Mouse (Mus musculus) fat pad, adult 2 months (tissue): Measurements from ENCODE around the gene Tgm5.
"Not testable (repeated sequence)": the region's sequence is repeated elsewhere in the genome, so short reads cannot be mapped to it uniquely, and the experiment has no call there.

Experiments
- DNase-seq: peaks from one replicate; pipeline ENCODE4 v3.0.0-alpha.2; 2011; ENCODE audit warnings: low read depth, low spot score; ENCODE audit errors: extremely low read depth

The Tgm5 gene

DNA sequence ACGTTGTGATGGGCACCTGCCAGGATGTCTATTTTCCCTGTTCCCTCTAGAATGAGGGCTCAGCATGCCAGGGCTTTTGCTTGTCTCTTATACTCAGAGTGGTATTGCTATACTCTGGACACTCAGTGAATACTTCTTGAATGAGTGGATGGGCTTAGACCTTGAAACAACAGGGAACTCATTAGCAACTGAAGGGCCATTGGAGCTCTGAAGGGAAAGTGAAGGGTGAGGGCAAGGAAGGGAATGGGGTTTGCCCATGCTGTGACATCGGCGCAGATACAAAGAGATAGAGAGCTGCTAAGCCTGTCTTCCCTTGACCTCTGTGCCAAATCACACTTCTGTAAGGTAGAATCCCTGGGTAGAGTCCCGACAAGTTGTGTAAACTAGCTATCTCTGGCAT lies 40.0 kb downstream of the Tgm5 start:
- no peak for DNase-seq

DNA sequence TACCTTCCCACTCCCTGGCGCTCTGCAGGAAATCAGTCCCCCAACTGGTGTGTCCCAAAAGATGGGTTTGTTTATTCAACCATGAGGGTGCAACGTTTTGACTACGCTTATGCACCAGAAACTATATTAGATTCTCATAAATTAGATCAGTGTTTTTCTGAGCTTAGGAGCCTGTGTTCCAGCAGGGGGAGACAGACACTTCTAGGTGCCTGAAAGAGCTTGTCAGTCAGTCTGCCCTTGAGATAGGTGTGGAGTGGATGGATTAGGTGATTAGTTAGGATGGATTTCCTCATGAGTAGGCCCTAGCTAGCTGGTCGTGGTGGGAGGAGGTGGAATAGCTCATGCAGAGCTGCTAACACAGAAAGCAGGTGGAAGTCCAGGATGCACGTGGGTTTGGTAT lies 44.5 kb downstream of the Tgm5 start:
- no peak for DNase-seq

DNA sequence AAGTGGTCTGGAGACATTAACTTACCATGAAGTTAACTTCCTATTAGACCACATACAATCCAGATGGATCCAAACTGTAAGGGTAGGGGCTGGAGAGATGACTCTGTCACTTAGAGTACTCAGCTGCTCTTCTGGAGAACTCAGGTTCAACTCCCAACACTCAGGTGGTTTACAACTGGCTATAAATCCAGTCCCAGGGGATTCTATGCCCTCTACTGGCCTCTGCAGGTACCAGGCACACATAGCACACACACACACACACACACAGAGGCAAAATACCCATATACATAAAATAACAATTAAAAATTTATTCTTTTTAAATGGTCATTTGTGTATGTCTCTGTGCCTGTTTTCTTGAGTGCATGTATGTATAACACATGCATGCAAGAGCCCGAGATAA lies 46.3 kb downstream of the Tgm5 start:
- DNase-seq = no peak

DNA sequence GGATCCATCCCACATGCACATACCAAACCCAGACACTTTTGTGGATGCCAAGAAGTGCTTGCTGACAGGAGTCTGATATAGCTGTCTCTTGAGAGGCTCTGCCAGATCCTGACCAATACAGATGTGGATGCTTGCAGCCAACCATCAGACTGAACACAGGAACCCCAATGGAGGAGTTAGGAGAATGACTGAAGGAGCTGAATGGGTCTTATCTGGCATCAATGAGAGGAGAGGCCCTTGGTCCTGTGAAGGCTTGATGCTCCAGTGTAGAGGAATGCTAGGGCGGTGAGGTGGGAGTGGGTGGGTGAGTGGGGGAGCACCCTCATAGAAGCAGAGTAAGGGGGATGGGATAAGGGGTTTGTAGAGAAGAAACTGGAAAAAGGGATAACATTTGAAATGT lies 46.8 kb downstream of the Tgm5 start:
- DNase-seq = not testable (repeated sequence)

DNA sequence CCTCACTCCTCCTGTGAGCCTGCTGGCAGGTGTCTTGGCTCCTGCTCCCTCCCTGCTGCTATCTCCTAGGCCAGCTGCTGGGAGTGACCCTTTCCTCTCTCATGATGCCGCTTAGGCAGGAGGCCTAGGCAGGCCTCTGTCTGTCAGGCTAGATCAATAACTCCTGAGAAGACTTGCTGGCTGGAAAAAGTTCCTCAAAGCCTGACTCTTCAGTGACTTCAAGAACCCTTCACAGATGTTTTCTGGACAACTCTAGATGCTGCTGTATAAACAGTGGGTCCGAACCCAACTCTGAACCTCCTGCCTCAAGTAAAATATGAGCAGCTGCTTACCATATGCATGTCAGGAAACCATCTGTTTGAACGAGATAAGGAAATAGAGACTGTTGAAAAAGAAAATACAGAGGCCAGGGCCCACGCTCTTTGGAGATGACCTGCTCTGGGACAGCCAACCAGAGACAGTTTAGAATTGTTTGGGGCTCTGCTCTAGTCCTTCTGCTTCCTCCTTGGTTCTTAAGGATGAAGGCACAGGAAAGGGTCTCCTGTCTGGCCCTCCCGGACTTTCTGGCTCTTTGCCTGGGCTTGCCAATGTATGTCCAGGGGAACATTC lies 48.8 kb downstream of the Tgm5 start, which contains the start of gene Epb42:
Epb42 (minus strand) TSS at position 340 of the 609 bp plus-strand sequence.
- DNase-seq = no peak

DNA sequence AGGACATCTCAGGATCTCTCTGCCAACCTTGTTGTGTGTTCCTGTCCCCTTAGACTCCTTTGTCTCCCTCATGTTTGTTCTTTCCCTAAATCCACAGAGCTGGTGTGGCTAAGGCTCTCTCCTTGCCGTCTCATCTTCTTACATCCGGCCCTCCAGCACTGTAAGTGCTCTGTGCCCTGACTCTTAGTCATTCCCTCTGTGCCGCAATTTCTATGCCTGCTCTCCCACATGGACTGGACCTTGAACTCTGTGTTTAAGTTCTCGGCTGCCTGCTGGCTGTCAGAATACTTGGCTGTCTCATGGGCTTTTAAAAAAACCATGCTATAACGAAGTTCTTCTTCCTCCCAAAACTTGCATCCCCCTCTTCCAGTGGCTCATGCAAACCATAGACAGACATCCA lies 62.7 kb downstream of the Tgm5 start:
- DNase-seq = no peak

DNA sequence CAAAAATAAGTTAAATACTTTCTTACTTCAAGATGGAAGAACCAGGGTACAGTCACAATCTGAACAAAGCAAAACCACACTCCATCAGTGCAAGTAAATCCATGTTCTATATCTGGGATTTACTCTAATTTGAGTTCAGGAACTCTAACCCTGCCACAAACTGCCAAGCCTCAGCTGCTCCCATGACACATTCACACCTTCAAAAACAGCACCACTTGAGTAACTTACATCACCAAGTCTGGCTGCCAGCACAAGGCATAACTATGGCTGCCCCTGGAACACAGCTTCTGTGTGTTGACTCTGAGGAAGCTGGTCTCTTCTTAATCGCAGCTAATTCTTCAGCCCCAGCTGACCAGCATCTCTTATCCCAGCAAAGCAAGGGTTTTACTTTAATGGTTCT lies 68.5 kb downstream of the Tgm5 start:
- no peak for DNase-seq

DNA sequence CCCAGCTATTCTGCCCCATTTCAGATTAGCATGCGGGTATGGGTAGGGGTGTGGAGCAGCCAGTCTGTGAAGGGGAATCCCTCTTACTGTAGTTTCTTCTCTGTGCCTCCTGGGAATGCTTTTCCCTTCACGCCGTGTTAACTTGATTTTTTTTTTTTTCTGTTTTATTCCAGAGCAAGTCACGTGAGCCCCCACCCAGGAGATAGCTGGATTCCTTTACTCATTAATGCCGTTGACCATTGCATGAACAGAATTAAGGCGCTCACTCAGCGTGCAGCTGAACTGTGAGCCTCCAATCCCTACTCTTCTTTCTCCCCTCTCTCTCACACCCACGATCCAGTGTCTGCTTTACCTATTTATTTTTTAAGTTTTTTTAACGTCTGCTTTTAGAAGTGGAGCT lies 69.4 kb downstream of the Tgm5 start:
- DNase-seq = no peak

DNA sequence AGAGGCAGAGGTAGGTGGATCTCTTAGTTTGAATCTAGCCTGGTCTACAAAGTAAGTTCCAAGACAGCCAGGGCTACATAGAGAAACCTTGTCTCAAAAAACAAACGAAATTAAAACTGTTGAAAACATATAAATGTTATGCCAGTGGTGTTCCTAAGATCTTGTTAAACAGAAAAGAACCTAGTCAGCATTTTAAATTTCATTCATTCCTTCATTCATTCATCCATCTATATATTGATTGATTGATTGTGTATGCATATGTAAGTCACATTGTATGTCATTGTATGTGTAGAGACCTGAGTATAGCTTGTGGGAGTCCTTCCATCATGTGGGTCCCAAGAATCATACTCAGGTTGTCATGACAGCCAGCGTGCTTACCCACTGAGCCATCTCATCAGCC lies 70.1 kb downstream of the Tgm5 start:
- no peak for DNase-seq

DNA sequence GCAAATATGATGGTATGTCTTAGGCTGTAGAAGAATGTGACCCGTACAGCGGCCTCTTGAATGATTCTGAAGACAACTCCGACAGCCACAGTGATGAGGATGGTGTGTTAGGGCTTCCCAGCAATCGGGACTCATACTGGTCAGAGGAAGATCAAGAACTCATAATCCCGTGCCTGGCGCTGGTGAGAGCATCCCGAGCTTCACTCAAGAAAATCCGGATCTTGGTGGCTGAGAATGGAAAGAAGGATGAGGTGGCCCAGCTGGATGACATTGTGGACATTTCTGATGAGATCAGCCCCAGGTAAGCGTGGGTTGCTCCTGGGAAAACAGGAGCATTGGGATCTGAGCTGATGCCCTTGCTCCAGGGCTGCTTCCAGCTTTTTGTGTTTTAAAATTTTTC lies 73.0 kb downstream of the Tgm5 start:
- no peak for DNase-seq

DNA sequence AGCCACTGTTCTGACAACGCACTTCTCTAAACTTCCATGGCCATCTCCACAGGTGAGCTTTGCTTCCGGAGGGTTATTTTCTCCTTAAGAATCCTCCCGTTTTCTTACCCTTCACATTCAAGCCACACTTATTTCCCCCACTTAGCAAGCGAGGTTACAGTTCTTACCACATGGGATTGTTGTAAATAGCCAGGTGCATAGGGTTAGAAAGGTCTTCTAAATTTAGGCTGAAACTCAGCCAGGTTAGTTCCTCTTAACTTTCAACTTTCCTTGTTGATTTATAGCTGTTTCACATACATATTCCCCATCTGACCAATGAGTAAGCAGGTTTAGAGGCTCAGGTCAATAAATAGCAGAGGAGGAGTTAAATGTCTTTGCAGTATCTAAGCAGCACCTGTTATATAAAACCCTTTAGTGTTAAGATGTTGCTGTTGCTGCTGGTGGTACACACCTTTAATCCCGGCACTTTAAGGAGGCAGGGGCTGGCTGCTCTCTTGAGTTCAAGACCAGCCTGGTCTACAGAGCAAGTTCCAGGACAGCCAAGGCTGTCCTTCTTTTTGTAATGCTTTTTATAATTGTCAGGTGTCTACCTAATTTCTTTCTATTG lies 76.5 kb downstream of the Tgm5 start:
- no peak for DNase-seq

DNA sequence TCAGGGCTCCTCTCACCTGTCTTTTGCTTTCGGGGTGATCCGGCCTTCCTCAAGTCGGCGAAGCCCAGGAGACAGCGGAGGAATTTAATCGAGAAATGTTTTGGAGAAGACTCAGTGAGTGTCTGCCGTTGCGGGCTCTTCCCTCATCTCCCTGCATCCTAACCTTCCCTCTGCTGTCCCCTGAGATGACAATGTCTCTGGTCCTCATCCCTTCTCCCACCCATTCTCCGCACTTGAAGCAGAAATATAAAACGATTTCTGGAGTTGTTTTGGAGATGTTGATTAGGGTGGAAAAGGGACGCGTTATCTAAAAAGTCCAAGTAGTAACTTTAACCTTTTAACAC lies 77.0 kb downstream of the Tgm5 start:
- DNase-seq = no peak

DNA sequence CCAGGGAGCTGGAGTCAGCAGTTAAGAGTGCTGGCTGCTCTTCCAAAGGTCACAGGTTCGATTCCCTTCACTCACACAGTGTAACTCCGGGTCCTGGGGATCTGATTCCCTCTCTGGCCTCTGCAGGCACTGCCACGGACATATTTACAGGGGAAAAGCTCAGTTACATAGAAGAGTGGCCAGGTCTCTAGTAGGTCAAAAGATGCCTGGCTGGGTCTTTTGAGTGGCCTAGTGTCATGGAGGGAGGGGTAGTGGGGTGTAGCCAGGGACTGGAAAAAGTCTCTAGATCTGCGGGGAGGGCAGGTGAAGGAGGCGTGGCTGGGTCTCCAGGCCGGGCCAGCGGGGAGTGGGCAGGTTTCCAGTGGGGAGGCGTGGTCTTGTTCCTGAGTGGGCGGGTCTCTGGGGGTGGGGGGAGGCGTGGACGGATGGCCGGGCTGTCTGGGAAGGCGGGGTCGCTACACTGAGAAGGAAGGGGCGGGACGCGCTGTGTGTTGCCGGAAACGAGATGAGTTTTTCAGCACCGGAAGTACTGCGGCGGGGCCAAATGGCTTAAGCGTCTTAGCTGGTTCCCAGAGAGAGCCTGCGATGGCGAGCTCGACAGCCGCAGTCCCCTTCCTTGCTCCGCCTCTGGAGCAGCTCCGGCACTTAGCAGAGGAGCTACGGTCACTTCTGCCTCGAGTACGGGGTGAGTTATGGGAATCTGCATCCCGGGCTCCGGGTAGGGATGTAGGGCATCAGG lies 77.5 kb downstream of the Tgm5 start, which contains the start of gene Ccndbp1:
Ccndbp1 (plus strand) TSS at position 479 of the 739 bp plus-strand sequence.
- peak; percentile 31 for DNase-seq

DNA sequence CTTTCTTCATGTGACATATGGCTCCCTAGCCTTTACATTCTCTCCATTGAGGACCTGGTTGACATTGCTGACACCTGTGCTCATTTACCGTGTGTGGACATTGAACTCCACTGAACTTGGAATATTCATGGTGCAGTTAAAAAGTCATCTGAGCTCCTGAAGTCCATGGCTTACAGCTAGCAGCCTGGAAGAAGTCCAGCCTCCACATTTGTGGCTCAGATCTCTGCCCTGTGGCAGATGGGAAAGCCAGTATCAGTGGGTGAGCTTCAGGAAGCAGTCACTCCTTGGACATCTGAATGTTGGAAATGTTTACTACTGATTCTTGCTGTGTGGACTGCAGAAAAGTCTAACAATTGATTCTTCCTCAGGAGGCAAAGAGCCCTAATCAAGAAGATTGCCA lies 78.7 kb downstream of the Tgm5 start:
- no peak for DNase-seq

DNA sequence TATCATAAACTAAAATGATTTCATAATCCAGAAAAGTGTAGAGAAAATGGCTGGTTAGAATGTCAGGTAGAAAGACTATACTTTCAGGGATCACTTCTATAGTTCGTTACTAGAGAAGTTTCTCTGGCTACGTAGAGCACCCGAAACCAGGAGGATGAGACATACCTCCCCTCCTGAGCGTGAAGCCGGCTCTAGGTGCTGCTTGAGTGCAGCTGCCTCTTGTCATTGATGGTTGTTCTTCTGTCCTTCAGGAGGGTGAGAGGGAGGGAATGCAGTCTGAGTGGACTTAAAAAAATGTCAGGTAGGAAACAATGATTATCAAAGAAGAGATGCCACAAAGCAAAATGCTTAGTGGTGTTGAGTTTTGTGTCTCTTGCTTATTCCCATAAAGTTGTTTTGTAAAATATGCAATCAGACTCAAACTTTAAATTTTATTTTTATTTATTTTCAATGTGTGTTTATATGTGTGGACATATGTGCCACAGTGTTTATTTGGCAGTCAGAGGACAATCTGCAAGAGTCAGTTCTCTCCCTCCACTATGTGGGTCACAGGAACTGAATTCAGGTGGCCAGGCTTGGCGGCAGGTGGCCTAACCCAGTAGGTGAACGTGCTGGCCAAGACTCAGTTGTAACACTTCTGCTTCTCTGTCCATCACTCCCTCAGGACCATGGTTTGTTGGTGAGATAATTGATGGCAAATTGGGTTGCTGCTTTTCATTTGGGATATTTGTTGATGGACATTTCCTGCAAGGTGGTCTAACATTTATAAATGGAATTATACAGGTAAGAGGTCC lies 81.4 kb downstream of the Tgm5 start:
- no peak for DNase-seq

DNA sequence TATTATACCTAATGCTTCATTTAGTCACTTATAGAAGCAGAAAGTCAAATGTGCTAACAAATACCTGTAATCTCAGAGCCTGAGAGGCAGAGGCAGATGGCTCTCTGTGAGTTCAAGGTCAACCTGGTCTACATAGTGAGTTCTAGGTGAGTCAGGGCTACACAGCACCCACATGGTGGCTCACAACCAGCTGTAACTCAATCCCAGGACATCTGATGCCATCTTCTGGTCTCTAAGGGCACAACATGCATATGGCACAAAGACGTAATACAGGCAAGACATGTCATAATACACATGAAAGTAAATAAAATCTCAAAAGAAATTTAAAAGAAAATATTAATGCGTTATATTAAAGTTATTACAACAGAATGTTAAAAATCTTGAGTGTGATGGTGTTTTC lies 82.1 kb downstream of the Tgm5 start:
- DNase-seq = no peak

DNA sequence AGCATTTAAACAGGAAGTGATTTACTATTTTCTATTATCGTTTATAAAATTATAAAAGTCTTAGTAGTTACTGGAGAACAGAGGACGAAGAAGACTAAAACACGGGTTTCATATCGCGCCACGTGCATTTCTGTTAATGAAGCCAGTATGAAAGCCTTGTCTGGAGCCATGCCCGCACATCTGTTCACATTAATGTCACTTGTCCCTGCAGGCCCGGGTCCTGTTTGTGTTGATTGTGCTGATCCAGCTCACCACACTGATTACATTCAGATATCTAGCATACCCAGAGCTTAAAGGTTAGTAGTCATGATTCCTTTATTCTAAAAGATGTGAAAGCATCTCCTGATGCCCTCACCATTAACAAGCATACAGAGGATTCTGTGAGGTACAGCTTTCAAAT lies 86.8 kb downstream of the Tgm5 start:
- DNase-seq = no peak

DNA sequence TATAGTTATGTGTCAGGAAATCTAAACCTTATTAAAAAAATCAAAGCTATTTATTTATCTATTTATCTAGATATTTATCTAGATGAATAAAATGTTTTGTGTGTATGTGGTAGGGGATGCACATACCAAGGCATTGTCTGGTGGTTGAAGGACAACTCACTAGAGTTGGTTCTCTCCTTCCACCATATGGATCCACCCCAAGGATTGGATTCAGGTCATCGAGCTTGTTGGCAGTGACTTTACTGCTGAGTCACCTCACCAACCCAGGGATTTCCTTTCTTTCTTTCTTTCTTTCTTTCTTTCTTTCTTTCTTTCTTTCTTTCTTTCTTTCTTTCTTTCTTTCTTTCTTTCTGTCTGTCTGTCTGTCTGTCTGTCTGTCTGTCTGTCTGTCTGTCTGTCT lies 89.0 kb downstream of the Tgm5 start:
- DNase-seq = not testable (repeated sequence)
